Mouse (Mus musculus) midbrain, embryonic 10.5 days (tissue): ENCODE measurements around the gene Art3. TPM values are rescaled to one million over a fixed set of nuclear protein-coding genes. Genes with fewer than 3 reads are reported as not detected.

Source experiments
- DNase-seq: peaks from one replicate; pipeline ENCODE4 v3.0.0-alpha.2; 2017; ENCODE audit warnings: low spot score
- H3K27ac ChIP-seq: fragments of 300-500 bp; sonication (generic); replicated peaks from 2 replicates; pipeline ENCODE4 v1.5.1; 2016; ENCODE audit warnings: mild to moderate bottlenecking
- H3K27me3 ChIP-seq: fragments of 300-500 bp; sonication (generic); 2 replicates; pipeline ENCODE4 v1.6.1; 2016; ENCODE audit warnings: low read depth, mild to moderate bottlenecking; ENCODE audit not compliant: poor library complexity, severe bottlenecking
- H3K36me3 ChIP-seq: fragments of 300-500 bp; sonication (generic); 2 replicates; pipeline ENCODE4 v1.6.1; 2016; ENCODE audit warnings: mild to moderate bottlenecking, moderate library complexity
- H3K4me1 ChIP-seq: fragments of 300-500 bp; sonication (generic); 2 replicates; pipeline ENCODE4 v1.6.1; 2016
- H3K4me3 ChIP-seq: fragments of 300-500 bp; sonication (generic); 2 replicates; pipeline ENCODE4 v1.5.1; 2016; ENCODE audit warnings: mild to moderate bottlenecking, moderate library complexity
- H3K9me3 ChIP-seq: fragments of 300-500 bp; sonication (generic); replicated peaks from 2 replicates; pipeline ENCODE4 v1.6.1; 2016; ENCODE audit warnings: mild to moderate bottlenecking
- WGBS: fragments of 180-500 bp; shearing (Covaris S2); methylation state at CpG from one replicate; pipeline ENCODE4 v1.1.7; 2016; 5-methylcytosine and 5-hydroxymethylcytosine counted together
- polyA plus RNA-seq: library from polyadenylated mRNA; unstranded; fragments of >200 nt; fragmentation: Nextera tagmentation; extraction: Ambion mirVana; gene quantifications from 2 replicates; pipeline ENCODE4 v1.2.1, GENCODE M21; 2016

Gene Art3
- polyA plus RNA-seq, 1 experiment from 2014 or later = 0.98 TPM

DNA sequence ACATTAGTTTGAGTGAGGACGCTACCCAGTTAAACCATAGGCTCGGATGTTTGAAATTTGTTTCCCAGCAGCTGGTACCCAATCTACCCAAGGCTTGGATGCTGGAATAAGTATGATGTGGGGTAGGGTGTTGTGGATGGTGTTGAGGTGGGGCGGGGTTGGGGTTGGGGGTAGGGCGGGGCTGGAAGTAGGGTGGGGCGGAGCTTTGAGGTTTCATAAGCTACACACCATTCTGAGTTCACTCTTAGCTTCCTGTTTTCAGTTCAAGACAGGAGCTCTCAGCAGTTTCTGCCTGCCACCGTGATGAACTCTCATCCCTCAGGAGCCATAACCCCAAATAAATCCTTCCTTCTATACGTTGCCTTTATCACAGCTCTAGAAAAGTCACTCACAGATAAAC lies 13.5 kb upstream of the Art3 start:
- WGBS = 89% methylated on average over 7 of the region's 7 CpGs
- H3K27me3 ChIP-seq = no peaks in the 10 kb centered on the region
- DNase-seq = no peak

DNA sequence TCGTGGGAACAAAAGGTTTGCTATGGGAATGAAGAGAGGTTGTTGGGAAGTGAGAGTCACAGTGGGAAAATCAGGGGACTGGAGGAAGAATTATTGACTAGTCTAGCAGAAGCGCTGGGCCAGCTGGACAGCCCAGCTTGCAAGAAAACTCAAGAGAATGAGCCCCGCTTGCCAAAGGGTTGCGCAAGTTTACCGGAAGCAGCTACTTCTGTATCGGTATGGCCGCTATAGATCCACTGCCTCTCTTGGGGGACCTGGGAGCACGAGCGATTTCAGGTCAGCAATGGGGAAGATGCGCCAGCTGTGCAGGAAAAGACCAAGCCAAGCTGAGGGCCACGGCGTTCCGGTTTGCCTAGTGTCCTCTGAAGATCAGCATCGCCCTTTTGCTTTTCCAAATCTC lies 13.0 kb upstream of the Art3 start:
- Histone ChIP-seq H3K9me3 (no peaks in the 10 kb centered on the region), H3K27ac (no peak overlapping the region), H3K27me3 (no peaks in the 10 kb centered on the region), H3K36me3 (no peaks in the 10 kb centered on the region), H3K4me3 (no peak overlapping the region), H3K4me1 (no peaks in the 10 kb centered on the region)
- no peak for DNase-seq
- 95% methylated on average over 14 of the region's 14 CpGs for WGBS

More for the DNA sequence above, 13.5 kb upstream of the Art3 start:
- H3K4me3 ChIP-seq = no peak overlapping the region
- no peaks in the 10 kb centered on the region for H3K9me3 ChIP-seq
- no peaks in the 10 kb centered on the region for H3K36me3 ChIP-seq
- H3K4me1 ChIP-seq = no peaks in the 10 kb centered on the region
- H3K27ac ChIP-seq = no peak overlapping the region

DNA sequence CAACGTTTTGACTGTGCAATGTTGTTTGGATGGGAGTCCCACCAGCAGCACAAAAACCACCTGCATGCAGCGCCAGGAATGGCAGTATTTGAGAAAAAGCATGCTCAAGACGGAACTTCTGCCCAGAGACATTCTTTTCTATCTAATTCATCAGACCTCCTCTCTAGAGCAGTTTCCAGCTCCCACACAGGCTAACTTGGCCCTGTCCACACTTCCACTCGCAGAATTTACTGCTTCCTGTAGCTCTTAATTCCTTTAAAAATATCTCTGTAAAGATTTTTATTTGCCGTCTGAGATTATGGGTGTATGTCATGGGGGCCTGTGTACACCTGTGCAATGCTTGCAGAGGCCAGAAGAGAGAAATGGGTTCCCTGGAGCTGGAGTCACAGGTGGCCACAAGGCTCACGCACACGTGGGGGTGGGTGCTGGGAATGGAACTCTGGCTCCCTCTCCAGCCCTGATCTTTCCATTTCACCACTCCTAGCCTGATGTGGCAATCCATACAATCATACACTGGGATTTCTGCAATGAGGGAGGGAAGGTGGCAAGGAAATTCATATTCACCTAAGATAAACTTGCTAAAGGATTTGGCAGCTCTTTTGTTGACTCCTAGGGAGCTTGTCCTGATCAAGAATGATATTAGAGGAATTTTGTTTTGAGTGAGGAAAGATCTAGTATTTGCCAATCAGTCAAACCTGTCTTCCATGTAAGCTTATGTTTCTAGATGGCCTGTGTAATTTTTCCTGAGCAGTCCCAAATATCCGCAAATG lies 9.8 kb upstream of the Art3 start:
- Histone ChIP-seq H3K4me3 (no peak overlapping the region), H3K4me1 (no peaks in the 10 kb centered on the region), H3K27ac (no peak overlapping the region), H3K9me3 (no peaks in the 10 kb centered on the region), H3K36me3 (no peaks in the 10 kb centered on the region), H3K27me3 (no peaks in the 10 kb centered on the region)
- WGBS = 77% methylated on average over 8 of the region's 8 CpGs
- no peak for DNase-seq

DNA sequence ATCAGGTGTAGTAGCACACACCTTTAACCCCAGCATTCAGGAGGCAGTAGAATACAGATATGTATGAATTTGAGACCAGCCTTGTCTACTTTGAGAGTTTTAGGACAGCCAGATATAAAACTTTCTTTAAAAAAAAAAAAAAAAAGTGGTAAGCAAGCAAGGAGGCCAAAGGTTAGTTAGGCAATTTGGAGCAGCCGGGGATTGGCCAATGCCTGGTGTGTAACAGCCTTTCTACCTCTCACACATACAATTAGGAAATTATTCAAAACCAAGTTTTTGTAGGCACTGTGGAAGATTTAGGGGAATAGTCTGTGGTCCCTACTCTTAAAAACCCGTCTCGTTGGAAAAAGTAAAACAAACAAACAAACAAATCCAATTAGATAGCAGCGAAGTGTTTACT lies 9.0 kb upstream of the Art3 start:
- DNase-seq = no peak
- Histone ChIP-seq H3K27me3 (no peaks in the 10 kb centered on the region), H3K36me3 (no peaks in the 10 kb centered on the region), H3K4me3 (no peak overlapping the region), H3K27ac (no peak overlapping the region), H3K9me3 (no peaks in the 10 kb centered on the region), H3K4me1 (no peaks in the 10 kb centered on the region)
- WGBS = 82% methylated on average over 4 of the region's 4 CpGs

DNA sequence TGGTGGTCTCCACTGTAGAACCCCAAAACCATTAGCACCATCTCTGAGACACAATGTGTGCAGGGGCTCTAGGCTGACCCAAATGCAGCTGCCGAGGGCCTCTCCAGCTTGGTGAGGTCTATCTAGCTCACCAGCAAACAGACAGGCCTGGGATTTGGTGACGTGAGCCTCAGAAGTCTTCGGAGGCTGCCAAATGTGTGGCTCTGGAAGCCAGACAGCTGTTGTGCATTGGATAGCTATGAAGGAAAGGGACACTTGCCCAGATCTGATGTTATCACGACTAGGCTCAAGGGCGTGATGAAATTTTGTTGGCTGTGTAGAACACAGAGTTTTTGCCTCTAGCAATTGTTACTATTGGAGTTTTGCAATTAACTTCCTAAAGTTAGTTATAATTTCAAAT lies 8.4 kb upstream of the Art3 start:
- no peak overlapping the region for H3K4me3 ChIP-seq

DNA sequence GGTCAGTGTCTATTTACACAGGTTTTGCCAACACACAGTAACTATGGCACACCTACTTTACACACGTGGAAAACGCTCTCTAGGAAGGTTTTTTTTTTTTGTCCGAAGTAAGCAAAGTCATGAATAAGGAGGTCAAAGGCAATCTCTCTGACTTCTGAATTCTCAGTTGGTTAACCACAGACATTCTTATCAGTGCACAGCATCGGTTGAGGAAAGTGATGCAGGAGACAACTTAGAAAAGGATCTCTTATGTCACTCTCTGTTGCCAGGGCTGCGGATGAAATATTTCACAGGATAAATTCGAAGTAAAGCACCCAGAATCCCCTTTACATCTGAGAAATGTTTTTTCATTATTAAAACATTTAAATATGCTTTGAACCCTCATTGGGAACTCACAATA lies 4.3 kb upstream of the Art3 start:
- no peaks in the 10 kb centered on the region for H3K9me3 ChIP-seq
- H3K4me1 ChIP-seq = no peaks in the 10 kb centered on the region
- no peaks in the 10 kb centered on the region for H3K27me3 ChIP-seq
- no peak overlapping the region for H3K4me3 ChIP-seq
- no peak overlapping the region for H3K27ac ChIP-seq
- no peak for DNase-seq
- H3K36me3 ChIP-seq = no peaks in the 10 kb centered on the region
- 88% methylated on average over 6 of the region's 6 CpGs for WGBS

More for the DNA sequence above, 8.4 kb upstream of the Art3 start:
- Histone ChIP-seq H3K4me1 (no peaks in the 10 kb centered on the region), H3K9me3 (no peaks in the 10 kb centered on the region), H3K36me3 (no peaks in the 10 kb centered on the region), H3K27me3 (no peaks in the 10 kb centered on the region), H3K27ac (no peak overlapping the region)
- 89% methylated on average over 5 of the region's 5 CpGs for WGBS
- DNase-seq = no peak

DNA sequence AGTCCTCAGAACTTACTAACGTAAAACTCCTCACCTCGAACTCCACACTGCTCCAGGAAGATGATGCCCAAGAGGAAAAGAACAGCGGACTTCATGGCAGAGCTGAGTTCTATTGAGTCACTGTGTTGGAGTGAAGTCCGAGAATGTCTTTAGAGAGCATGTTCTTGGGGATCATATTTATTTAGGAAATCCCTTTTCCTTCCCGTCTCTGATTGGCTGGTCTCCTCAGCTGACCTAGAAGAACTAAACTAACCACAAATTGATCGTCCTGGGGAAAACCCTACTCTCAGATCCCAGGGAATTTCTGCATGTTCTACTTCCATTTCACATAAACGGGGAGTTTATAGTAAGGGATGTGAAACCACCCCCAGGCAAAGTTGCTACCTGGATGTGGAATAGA lies 3.7 kb upstream of the Art3 start, which contains the start of gene Cxcl9:
Cxcl9 (minus strand) TSS at position 151 of the 400 bp plus-strand sequence.
- H3K4me3 ChIP-seq = no peak within 1 kb of the TSS
- no peaks in the 10 kb centered on the region for H3K27me3 ChIP-seq
- WGBS = 85% methylated on average over 7 of the region's 7 CpGs
- H3K36me3 ChIP-seq = no peaks in the 10 kb centered on the region
- no peaks in the 10 kb centered on the region for H3K9me3 ChIP-seq
- H3K4me1 ChIP-seq = no peaks in the 10 kb centered on the region
- no peak within 1 kb of the TSS for H3K27ac ChIP-seq
- no peak for DNase-seq

DNA sequence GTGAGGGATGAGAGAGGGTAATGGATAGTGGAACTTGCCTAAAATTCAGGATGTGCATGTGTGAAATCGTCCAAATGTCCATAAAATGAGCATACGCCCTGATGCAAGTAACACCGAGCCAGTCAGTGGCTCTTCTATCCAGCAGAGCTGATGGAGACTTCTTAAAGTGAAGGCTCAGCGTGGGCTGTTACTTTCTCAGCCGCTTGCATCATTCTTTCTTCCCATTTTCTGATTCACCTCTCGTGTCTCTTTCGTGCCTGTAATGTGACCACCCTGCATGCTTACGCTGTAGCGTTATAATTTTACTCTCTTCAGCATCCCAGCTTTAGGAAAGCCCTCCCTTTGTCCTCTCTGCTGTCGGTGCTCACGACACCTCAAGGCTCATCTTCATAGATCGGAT lies 505 bp upstream of the Art3 start:
- Histone ChIP-seq H3K4me1 (no peaks in the 10 kb centered on the region), H3K9me3 (no peaks in the 10 kb centered on the region)

DNA sequence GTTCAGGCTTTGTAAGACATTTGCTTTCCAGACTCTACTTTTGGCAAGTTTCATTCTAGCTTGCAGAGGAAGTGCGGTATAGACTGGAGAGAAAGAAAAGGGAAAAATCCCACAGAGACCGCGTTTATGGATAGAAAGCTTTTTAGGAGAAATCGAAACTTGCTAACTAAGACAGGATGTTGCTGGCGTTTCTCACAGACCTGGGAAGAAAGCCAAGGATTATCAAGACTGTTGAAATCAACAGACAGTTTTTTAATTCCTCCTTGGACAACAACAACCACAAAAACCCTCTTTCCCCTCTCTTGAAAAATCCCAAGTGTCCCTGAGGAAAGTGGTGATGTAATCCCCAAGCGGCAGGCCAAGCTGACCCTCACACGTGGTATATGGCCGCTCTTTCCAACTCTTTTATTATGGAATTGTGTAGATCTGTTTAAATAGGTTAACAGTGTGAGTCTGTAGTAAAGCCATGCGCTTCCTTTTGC lies 773 bp downstream of the Art3 start:
- 81% methylated on average over 9 of the region's 9 CpGs for WGBS
- no peak for DNase-seq
- H3K27me3 ChIP-seq = no peaks in the 10 kb centered on the region

More for the DNA sequence above, 505 bp upstream of the Art3 start:
- Histone ChIP-seq H3K4me3 (no peak overlapping the region), H3K27ac (no peak overlapping the region), H3K36me3 (no peaks in the 10 kb centered on the region), H3K27me3 (no peaks in the 10 kb centered on the region)
- no peak for DNase-seq
- 93% methylated on average over 12 of the region's 12 CpGs for WGBS

DNA sequence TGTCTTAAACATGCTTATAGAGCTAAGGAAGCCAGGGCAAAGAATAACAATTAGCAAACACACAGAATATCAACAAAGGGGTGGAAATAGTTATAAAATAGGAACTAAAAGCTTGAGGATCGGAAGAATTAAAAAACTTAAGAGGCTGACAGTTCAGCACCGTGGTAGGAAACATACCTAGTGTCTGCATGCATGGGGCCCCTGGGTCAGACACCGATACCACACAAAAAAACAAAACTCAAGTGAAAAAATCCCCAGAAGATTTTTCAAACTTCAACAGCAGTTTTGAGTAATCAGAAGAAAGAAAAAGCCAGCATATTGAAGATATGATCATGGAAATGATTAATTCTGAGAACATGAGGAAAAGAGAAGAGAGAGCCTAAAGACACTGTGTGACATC lies 5.1 kb downstream of the Art3 start:
- no peak for DNase-seq
- no peaks in the 10 kb centered on the region for H3K9me3 ChIP-seq
- WGBS = 83% methylated on average over 3 of the region's 3 CpGs
- no peak overlapping the region for H3K4me3 ChIP-seq
- H3K27ac ChIP-seq = no peak overlapping the region
- H3K36me3 ChIP-seq = no peaks in the 10 kb centered on the region
- no peaks in the 10 kb centered on the region for H3K4me1 ChIP-seq
- no peaks in the 10 kb centered on the region for H3K27me3 ChIP-seq

More for the DNA sequence above, 773 bp downstream of the Art3 start:
- no peak overlapping the region for H3K27ac ChIP-seq
- H3K4me1 ChIP-seq = no peaks in the 10 kb centered on the region
- no peaks in the 10 kb centered on the region for H3K36me3 ChIP-seq
- H3K9me3 ChIP-seq = no peaks in the 10 kb centered on the region
- no peak overlapping the region for H3K4me3 ChIP-seq

DNA sequence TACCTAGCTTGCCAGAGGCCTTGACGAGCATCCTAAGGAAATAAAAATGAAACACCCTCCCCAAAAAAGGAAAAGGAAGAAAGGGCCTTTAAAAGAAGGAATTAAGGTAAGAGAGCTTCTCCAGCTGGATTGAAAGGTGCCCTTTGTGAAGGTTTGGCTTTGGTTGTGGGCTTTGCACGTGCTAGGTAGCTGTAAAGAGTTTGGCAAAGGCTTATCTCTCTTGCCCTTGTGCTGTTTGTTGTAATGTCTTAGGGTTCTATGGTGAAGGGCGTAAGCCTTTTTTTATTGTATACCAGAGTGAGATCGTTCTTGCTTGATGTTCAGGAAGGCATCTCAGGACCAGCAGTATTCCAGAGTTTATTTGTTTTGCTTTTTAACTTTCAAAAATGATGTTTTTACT lies 9.0 kb downstream of the Art3 start:
- Histone ChIP-seq H3K4me1 (no peaks in the 10 kb centered on the region), H3K27me3 (no peaks in the 10 kb centered on the region), H3K9me3 (no peaks in the 10 kb centered on the region), H3K36me3 (no peaks in the 10 kb centered on the region), H3K4me3 (no peak overlapping the region), H3K27ac (no peak overlapping the region)
- WGBS = 81% methylated on average over 4 of the region's 4 CpGs
- no peak for DNase-seq

DNA sequence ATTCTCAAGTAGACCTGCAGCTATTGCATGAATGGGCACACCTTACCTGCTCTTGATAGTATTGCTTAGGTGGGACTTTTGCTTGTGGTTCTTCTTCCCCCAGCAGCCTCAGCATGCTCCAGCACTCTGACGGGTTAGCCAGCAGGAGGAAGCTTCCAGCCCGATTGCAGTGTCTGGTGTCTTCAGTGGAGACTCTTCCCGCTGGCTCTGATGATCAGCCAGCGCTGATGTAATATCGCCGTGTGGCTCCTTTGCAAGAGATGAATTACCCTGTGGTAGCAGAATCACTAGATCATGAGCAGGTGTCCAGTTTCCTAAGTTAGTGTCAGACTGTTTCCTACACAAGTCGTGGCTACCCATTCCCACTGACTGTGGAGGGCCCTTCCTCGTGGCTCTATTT lies 13.4 kb downstream of the Art3 start:
- 88% methylated on average over 8 of the region's 8 CpGs for WGBS
- Histone ChIP-seq H3K36me3 (no peaks in the 10 kb centered on the region), H3K4me1 (peaks cover 7% of the 10 kb centered on the region; the same call in 1 of the 2 replicates)

DNA sequence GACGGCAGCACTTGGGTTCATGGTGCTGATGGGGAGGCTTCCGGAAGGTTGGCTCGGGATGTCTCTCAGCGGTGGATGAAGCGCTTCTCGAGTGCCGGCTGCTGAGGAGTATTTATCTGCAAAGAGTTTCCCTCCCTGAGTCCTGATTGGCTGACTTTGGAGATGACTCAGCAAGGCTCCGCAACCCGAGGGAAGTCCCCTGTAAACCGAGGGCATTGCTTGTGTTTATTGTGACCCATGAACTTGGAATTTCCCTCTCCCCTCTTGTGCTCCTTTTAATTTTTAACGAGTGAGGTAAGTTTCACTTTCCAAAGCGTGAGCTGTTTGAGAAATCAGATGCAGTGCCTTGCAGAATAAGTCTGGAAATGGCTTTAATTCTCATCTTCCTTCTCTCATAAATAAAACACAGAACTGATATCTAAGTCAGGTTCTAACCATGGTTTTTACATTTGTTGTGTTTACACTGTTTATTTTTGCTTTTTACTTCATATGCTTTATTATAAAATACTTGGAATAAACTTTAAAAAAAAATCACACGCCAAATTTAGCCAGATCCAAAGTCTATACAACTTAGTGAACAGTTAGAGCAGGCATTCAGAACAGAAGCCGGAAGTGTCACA lies 17.3 kb downstream of the Art3 start, which contains the start of gene Cxcl10:
Cxcl10 (minus strand) TSS at position 96 of the 620 bp plus-strand sequence.
- no peak within 1 kb of the TSS for H3K27ac ChIP-seq
- peak; percentile 37 for DNase-seq

More for the DNA sequence above, 13.4 kb downstream of the Art3 start:
- H3K9me3 ChIP-seq = no peaks in the 10 kb centered on the region
- H3K27me3 ChIP-seq = peaks cover 24% of the 10 kb centered on the region
- no peak for DNase-seq
- H3K4me3 ChIP-seq = no peak overlapping the region
- H3K27ac ChIP-seq = no peak overlapping the region

More for the DNA sequence above, 17.3 kb downstream of the Art3 start, which contains the start of gene Cxcl10:
- peaks cover 7% of the 10 kb centered on the region; the same call in 1 of the 2 replicates for H3K4me1 ChIP-seq
- peaks cover 24% of the 10 kb centered on the region for H3K27me3 ChIP-seq
- H3K4me3 ChIP-seq = peak within 1 kb of the TSS; percentile 28
- H3K36me3 ChIP-seq = no peaks in the 10 kb centered on the region
- no peaks in the 10 kb centered on the region for H3K9me3 ChIP-seq
- WGBS = 31% methylated on average over 14 of the region's 14 CpGs
